Mouse (Mus musculus) heart, embryonic 12.5 days (tissue): ENCODE measurements around the gene Gm20388. TPM values are rescaled to one million over a fixed set of nuclear protein-coding genes. Genes with fewer than 3 reads are reported as not detected.

Experiments used
- ATAC-seq: fragments of 200-750 bp; cut with Nextera tagmentation; 2 replicates; pipeline ENCODE4 v1.8.0; 2017; ENCODE audit warnings: moderate TSS enrichment, moderate library complexity; ENCODE audit not compliant: insufficient number of reproducible peaks, low FRiP score
- H3K27ac ChIP-seq: fragments of 300-500 bp; sonication (generic); 2 replicates; pipeline ENCODE4 v1.5.1; 2016; ENCODE audit warnings: mild to moderate bottlenecking, moderate library complexity; ENCODE audit not compliant: poor library complexity, severe bottlenecking
- H3K27me3 ChIP-seq: fragments of 300-500 bp; sonication (generic); replicated peaks from 2 replicates; pipeline ENCODE4 v1.6.1; 2016; ENCODE audit warnings: mild to moderate bottlenecking, moderate library complexity
- H3K36me3 ChIP-seq: fragments of 300-500 bp; sonication (generic); 2 replicates; pipeline ENCODE4 v1.6.1; 2016; ENCODE audit warnings: mild to moderate bottlenecking, moderate library complexity
- H3K4me1 ChIP-seq: fragments of 300-500 bp; sonication (generic); replicated peaks from 2 replicates; pipeline ENCODE4 v1.6.1; 2016; ENCODE audit warnings: mild to moderate bottlenecking
- H3K4me2 ChIP-seq: fragments of 300-500 bp; sonication (generic); 2 replicates; pipeline ENCODE4 v1.6.1; 2016; ENCODE audit warnings: mild to moderate bottlenecking, moderate library complexity
- H3K4me3 ChIP-seq: fragments of 300-500 bp; sonication (generic); 2 replicates; pipeline ENCODE4 v1.5.1; 2016; ENCODE audit warnings: mild to moderate bottlenecking
- H3K9ac ChIP-seq: fragments of 300-500 bp; sonication (generic); 2 replicates; pipeline ENCODE4 v1.6.1; 2016; ENCODE audit warnings: mild to moderate bottlenecking, moderate library complexity
- H3K9me3 ChIP-seq: fragments of 300-500 bp; sonication (generic); replicated peaks from 2 replicates; pipeline ENCODE4 v1.6.1; 2016; ENCODE audit warnings: mild to moderate bottlenecking, moderate library complexity
- WGBS: fragments of 180-500 bp; shearing (Covaris S2); methylation state at CpG from one replicate; pipeline ENCODE4 v1.1.7; 2016; 5-methylcytosine and 5-hydroxymethylcytosine counted together
- polyA plus RNA-seq: library from polyadenylated mRNA; unstranded; fragments of >200 nt; fragmentation: Nextera tagmentation; extraction: Ambion mirVana; gene quantifications from 2 replicates; pipeline ENCODE4 v1.2.1, GENCODE M21; 2016

Gm20388 gene
- polyA plus RNA-seq, 1 experiment from 2014 or later = not detected

DNA sequence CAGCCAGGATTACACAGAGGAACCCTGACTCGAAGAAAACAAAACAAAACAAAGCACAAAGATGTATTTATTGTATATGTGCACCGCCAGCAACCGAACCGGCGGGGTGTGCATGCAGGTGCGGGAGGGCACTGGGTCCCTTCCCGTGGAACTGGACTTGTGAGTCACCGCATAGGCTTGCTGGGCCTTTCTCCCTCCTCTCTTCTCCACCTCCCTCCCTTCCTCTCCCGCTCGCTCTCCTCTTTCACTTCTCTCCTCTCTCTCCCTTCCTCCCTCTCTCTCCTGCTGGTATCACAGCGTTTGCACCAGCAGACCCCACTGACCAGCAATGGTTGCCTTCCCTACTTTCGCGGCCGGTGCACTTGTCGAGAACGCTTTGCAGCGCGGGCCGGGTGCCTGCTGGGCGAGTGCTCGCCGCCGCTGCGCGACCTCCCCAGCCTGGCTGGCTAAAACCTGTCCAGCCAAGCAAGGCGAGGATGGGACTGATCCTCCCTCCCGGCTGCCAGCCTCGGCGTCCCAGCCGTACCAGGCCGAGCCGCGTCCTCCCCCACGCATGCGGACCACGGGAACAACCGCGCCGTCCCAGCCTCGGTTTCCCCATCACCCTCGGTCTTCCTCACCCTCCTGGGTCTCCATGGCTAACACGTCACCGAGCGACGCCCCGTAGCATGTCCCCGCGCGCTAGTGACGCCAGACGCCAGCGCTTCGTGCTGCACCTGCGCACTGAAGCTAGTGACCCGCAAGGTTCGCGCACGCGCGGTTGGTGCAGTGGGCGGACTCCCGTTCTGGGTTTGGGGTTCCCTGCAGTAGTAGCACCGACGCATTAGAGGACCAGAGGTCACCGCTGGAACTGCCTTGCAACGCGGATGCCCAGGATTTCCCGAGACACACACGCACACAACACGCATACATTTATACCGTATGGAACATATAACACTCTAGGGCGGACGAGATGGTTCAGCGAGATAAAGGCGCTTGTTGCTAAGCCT, 1197.3 kb downstream of the Gm20388 start, which contains the start of gene Mthfsd:
Gene Mthfsd (minus strand): TSS at position 725 of the 989 bp plus-strand sequence.
- Histone ChIP-seq H3K9me3 (no peaks in the 10 kb centered on the region), H3K4me3 (peak within 1 kb of the TSS; percentile 81), H3K27me3 (peaks cover 8% of the 10 kb centered on the region), H3K4me2 (peak within 1 kb of the TSS; percentile 78), H3K4me1 (peaks cover 24% of the 10 kb centered on the region), H3K27ac (peak within 1 kb of the TSS; percentile 69), H3K36me3 (peaks cover 23% of the 10 kb centered on the region), H3K9ac (peak within 1 kb of the TSS; percentile 90)
- 1% methylated on average over 75 of the region's 75 CpGs for WGBS
- peak; percentile 93 for ATAC-seq

- Histone ChIP-seq H3K4me3 (peak overlapping the region; percentile 81), H3K4me1 (peaks cover 19% of the 10 kb centered on the region), H3K9me3 (no peaks in the 10 kb centered on the region), H3K36me3 (peaks cover 17% of the 10 kb centered on the region; the same call in 1 of the 2 replicates), H3K27me3 (peaks cover 9% of the 10 kb centered on the region), H3K9ac (peak overlapping the region; percentile 90), H3K27ac (no peak overlapping the region), H3K4me2 (peak overlapping the region; percentile 78)
- no peak for ATAC-seq
- WGBS = 17% methylated on average over 5 of the region's 5 CpGs
These were observed 1198.0 kb downstream of the Gm20388 start for GRCm38 (mm10) chr8:121108657-121109056.

GRCm38 (mm10) chr8:121111145-121111907, 1200.7 kb downstream of the Gm20388 start:
- Histone ChIP-seq H3K36me3 (0 out of 2 replicates have a peak, but pooled peaks cover 3% of the 10 kb centered on the region), H3K9ac (no peak overlapping the region), H3K4me1 (peaks cover 22% of the 10 kb centered on the region), H3K27me3 (peaks cover 25% of the 10 kb centered on the region), H3K4me2 (no peak overlapping the region), H3K4me3 (no peak overlapping the region), H3K9me3 (no peaks in the 10 kb centered on the region), H3K27ac (no peak overlapping the region)
- no peak for ATAC-seq
- 37% methylated on average over 7 of the region's 7 CpGs for WGBS

DNA sequence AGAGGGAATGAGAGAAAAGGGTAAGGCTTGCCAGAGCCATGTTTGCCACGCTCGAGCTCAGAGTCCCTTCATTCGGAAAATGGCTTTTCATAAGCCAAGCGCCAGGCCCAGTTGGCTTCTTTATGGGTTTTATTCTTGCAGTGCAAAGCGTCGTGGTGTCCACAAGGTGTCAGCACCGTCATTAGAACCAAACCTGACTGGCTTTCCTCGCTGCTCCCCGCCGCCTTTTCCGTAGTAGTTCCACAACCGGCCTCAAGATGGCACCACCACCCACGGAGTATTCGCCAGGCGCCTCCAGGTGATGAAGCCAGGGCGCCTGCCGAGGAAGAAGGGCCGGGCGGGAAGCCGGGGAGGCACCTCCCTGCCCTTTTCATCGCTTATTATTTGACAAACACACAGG, 1202.6 kb downstream of the Gm20388 start:
- Histone ChIP-seq H3K9me3 (no peaks in the 10 kb centered on the region), H3K36me3 (no peaks in the 10 kb centered on the region), H3K4me3 (0 out of 2 replicates have a peak overlapping the region, but pooled peaks have one; percentile 13), H3K27me3 (peaks cover 44% of the 10 kb centered on the region), H3K4me2 (peak overlapping the region; percentile 39), H3K27ac (no peak overlapping the region), H3K4me1 (peaks cover 21% of the 10 kb centered on the region; the same call in 1 of the 2 replicates), H3K9ac (no peak overlapping the region)
- ATAC-seq = peak; percentile 43; the same call in 1 of the 2 replicates
- WGBS = 1% methylated on average over 21 of the region's 21 CpGs

- H3K4me1 ChIP-seq = peaks cover 18% of the 10 kb centered on the region; the same call in 1 of the 2 replicates
- H3K27ac ChIP-seq = no peak overlapping the region
- peaks cover 52% of the 10 kb centered on the region for H3K27me3 ChIP-seq
- H3K4me2 ChIP-seq = peak overlapping the region; percentile 69
- 2% methylated on average over 25 of the region's 25 CpGs for WGBS
- no peak for ATAC-seq
- H3K4me3 ChIP-seq = peak overlapping the region; percentile 42
- peak overlapping the region; percentile 69 for H3K9ac ChIP-seq
- no peaks in the 10 kb centered on the region for H3K9me3 ChIP-seq
- no peaks in the 10 kb centered on the region for H3K36me3 ChIP-seq
These were observed 1204.5 kb downstream of the Gm20388 start for GRCm38 (mm10) chr8:121115136-121115535.

DNA sequence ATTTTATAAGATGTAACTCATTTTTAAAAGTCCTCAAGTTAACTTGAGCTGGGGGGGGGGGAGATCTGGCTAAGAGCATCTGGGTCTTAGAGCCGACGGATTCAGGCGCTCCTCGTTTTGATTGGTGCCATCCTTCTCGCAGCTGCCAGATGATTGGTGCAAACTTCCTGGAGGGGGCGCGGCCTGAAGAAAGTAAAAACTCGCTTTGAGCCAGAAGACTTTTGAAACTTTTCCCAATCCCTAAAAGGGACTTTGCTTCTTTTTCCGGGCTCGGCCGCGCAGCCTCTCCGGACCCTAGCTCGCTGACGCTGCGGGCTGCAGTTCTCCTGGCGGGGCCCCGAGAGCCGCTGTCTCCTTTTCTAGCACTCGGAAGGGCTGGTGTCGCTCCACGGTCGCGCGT, 1205.3 kb downstream of the Gm20388 start, which contains the start of gene Foxc2:
Gene Foxc2 (plus strand): TSS at position 224 of the 400 bp plus-strand sequence.
- peak within 1 kb of the TSS; percentile 93 for H3K4me2 ChIP-seq
- WGBS = 0% methylated on average over 25 of the region's 25 CpGs
- peak within 1 kb of the TSS; percentile 76 for H3K4me3 ChIP-seq
- no peaks in the 10 kb centered on the region for H3K9me3 ChIP-seq
- peaks cover 15% of the 10 kb centered on the region; the same call in 1 of the 2 replicates for H3K4me1 ChIP-seq
- H3K36me3 ChIP-seq = no peaks in the 10 kb centered on the region
- peaks cover 60% of the 10 kb centered on the region for H3K27me3 ChIP-seq
- peak; percentile 70 for ATAC-seq
- peak within 1 kb of the TSS; percentile 97 for H3K27ac ChIP-seq
- H3K9ac ChIP-seq = peak within 1 kb of the TSS; percentile 92

GRCm38 (mm10) chr8:121116591-121117185, 1206.0 kb downstream of the Gm20388 start:
- peak; percentile 54 for ATAC-seq
- Histone ChIP-seq H3K4me1 (peaks cover 21% of the 10 kb centered on the region; the same call in 1 of the 2 replicates), H3K27ac (peak overlapping the region; percentile 97)

DNA sequence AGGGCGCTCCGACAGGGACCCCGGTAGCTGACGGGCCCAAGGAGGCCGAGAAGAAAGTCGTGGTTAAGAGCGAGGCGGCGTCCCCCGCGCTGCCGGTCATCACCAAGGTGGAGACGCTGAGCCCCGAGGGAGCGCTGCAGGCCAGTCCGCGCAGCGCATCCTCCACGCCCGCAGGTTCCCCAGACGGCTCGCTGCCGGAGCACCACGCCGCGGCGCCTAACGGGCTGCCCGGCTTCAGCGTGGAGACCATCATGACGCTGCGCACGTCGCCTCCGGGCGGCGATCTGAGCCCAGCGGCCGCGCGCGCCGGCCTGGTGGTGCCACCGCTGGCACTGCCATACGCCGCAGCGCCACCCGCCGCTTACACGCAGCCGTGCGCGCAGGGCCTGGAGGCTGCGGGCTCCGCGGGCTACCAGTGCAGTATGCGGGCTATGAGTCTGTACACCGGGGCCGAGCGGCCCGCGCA, 1206.6 kb downstream of the Gm20388 start:
- Histone ChIP-seq H3K27ac (peak overlapping the region; percentile 97), H3K27me3 (peaks cover 70% of the 10 kb centered on the region), H3K4me1 (peaks cover 25% of the 10 kb centered on the region), H3K4me3 (peak overlapping the region; percentile 76), H3K9me3 (no peaks in the 10 kb centered on the region), H3K4me2 (peak overlapping the region; percentile 93), H3K9ac (peak overlapping the region; percentile 92), H3K36me3 (0 out of 2 replicates have a peak, but pooled peaks cover under 1% of the 10 kb centered on the region)
- ATAC-seq = no peak
- WGBS = under 1% methylated on average over 62 of the region's 62 CpGs

More at GRCm38 (mm10) chr8:121116591-121117185, 1206.0 kb downstream of the Gm20388 start:
- no peaks in the 10 kb centered on the region for H3K36me3 ChIP-seq
- no peaks in the 10 kb centered on the region for H3K9me3 ChIP-seq
- H3K9ac ChIP-seq = peak overlapping the region; percentile 92
- peak overlapping the region; percentile 76 for H3K4me3 ChIP-seq
- WGBS = under 1% methylated on average over 54 of the region's 55 CpGs
- H3K27me3 ChIP-seq = peaks cover 67% of the 10 kb centered on the region
- H3K4me2 ChIP-seq = peak overlapping the region; percentile 93

DNA sequence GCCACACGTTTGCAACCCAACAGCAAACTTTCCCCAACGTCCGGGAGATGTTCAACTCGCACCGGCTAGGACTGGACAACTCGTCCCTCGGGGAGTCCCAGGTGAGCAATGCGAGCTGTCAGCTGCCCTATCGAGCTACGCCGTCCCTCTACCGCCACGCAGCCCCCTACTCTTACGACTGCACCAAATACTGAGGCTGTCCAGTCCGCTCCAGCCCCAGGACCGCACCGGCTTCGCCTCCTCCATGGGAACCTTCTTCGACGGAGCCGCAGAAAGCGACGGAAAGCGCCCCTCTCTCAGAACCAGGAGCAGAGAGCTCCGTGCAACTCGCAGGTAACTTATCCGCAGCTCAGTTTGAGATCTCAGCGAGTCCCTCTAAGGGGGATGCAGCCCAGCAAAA, 1207.3 kb downstream of the Gm20388 start:
- peaks cover 30% of the 10 kb centered on the region for H3K4me1 ChIP-seq
- H3K9ac ChIP-seq = peak overlapping the region; percentile 92

More for the DNA sequence above, 1207.3 kb downstream of the Gm20388 start:
- WGBS = under 1% methylated on average over 28 of the region's 28 CpGs
- peak overlapping the region; percentile 97 for H3K27ac ChIP-seq
- H3K4me2 ChIP-seq = peak overlapping the region; percentile 93
- no peaks in the 10 kb centered on the region for H3K9me3 ChIP-seq
- H3K36me3 ChIP-seq = peaks cover 7% of the 10 kb centered on the region
- H3K4me3 ChIP-seq = peak overlapping the region; percentile 76
- ATAC-seq = no peak
- peaks cover 72% of the 10 kb centered on the region for H3K27me3 ChIP-seq
